In the genomic region with DNA sequence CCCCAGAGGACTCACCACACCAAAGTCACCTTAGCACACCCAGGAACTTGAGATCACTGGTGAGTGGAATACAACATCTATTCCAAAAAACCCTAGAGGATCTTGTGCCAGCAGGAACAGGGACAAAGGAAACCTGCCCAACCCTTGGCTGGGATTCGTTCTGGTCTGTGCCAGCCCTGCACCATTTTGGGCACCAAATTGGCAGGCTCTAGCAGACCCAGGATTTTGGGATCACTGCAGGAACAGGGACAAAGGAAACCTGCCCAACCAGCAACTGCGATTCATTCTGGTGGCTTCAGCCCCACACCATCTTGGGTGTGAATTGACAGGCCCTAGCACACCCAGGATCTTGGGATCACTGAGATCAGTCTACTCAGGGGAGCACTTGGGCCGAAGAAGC, we compare ENCODE assay signal across 26 mouse cellular contexts.
A peak's percentile ranks its signal among the peaks of the same experiment; 100 is the strongest.
DNase-seq lines count a peak whose midpoint lies in the region; ATAC-seq lines count a peak whose summit lies in the region.
"Had no signal": no experiment of that assay in that cellular context is flagged by ENCODE, and none has a peak within 500 bp of the region (broad histone marks: within the 10 kb centered on the region; RNA-seq: fewer than 3 reads in every experiment).

No protein-coding gene starts in this region.

- no peak overlapping the region for H3K27ac ChIP-seq in heart, embryonic 10.5 days
- H3K27ac ChIP-seq in kidney, embryonic 15.5 days, result no peak overlapping the region
- H3K27ac ChIP-seq: embryonic facial prominence, embryonic 12.5 days; heart, embryonic 15.5 days; hindbrain, embryonic 13.5 days; left cerebral cortex, adult 2 months; liver, embryonic 12.5 days; midbrain, embryonic 10.5 days had no signal

- no peaks in the 10 kb centered on the region for H3K4me1 ChIP-seq in heart, embryonic 10.5 days
- H3K4me1 ChIP-seq in kidney, embryonic 15.5 days, result no peaks in the 10 kb centered on the region
- H3K4me1 ChIP-seq: embryonic facial prominence, embryonic 12.5 days; heart, embryonic 15.5 days; hindbrain, embryonic 13.5 days; liver, embryonic 12.5 days; midbrain, embryonic 10.5 days had no signal

- peak; percentile 39 to 52 for DNase-seq in heart, adult 18-20 months
- DNase-seq in heart, embryonic 10.5 days (ENCODE audit: low spot score), result no peak
- peak; percentile 1 for DNase-seq in cerebellum, adult 11 months
- DNase-seq in cerebellum, postnatal 10 days, result peak; percentile 41 to 59
- DNase-seq in heart, postnatal 10 days, result peak; percentile 2 to 4
- DNase-seq: adrenal gland, postnatal 14 days; gastrocnemius, postnatal 14 days; kidney, adult 8-10 months; kidney, postnatal 25 days; lung, embryonic 14.5 days; lung, postnatal 36 days; retina, postnatal 1 day; thymus, postnatal 14 days had no signal

- ATAC-seq in kidney, embryonic 15.5 days (replicated peaks; ENCODE audit: low FRiP score), result no peak
- no peak for ATAC-seq in megakaryocyte progenitor cell, adult 5-6 weeks (replicated peaks; ENCODE audit: poor library complexity)
- ATAC-seq in megakaryocyte-erythroid progenitor cell, adult 5-6 weeks (replicated peaks; ENCODE audit: low FRiP score, low TSS enrichment, poor library complexity, severe bottlenecking), result no peak
- ATAC-seq: forebrain, embryonic 14.5 days; inflammation-experienced regulatory T-cells, adult 6 months; liver, embryonic 12.5 days had no signal

- no peak overlapping the region for H3K9ac ChIP-seq in kidney, embryonic 15.5 days
- H3K9ac ChIP-seq: embryonic facial prominence, embryonic 12.5 days; heart, embryonic 15.5 days; hindbrain, embryonic 13.5 days; liver, embryonic 12.5 days; lung, embryonic 14.5 days had no signal

- H3K4me3 ChIP-seq in heart, embryonic 10.5 days, result no peak overlapping the region
- no peak overlapping the region for H3K4me3 ChIP-seq in kidney, embryonic 15.5 days (replicated peaks)
- H3K4me3 ChIP-seq: embryonic facial prominence, embryonic 12.5 days; erythroblast, embryonic 14.5 days; heart, embryonic 15.5 days; hindbrain, embryonic 13.5 days; left cerebral cortex, adult 2 months; liver, embryonic 12.5 days; midbrain, embryonic 10.5 days had no signal

- H3K9me3 ChIP-seq in heart, embryonic 10.5 days, result no peaks in the 10 kb centered on the region
- no peaks in the 10 kb centered on the region for H3K9me3 ChIP-seq in kidney, embryonic 15.5 days (replicated peaks)
- H3K9me3 ChIP-seq: embryonic facial prominence, embryonic 12.5 days; heart, embryonic 15.5 days; hindbrain, embryonic 13.5 days; liver, embryonic 12.5 days; midbrain, embryonic 10.5 days had no signal

- no peak overlapping the region for H3K4me2 ChIP-seq in kidney, embryonic 15.5 days
- H3K4me2 ChIP-seq: embryonic facial prominence, embryonic 12.5 days; heart, embryonic 15.5 days; hindbrain, embryonic 13.5 days; liver, embryonic 12.5 days; lung, embryonic 14.5 days had no signal

- 80% methylated on average over 3 of the region's 3 CpGs for WGBS in heart, embryonic 10.5 days
- WGBS in kidney, embryonic 15.5 days, result 88% methylated on average over 3 of the region's 3 CpGs

- intact Hi-C loops in heart, postnatal 10 days (cut with DNase I), result no loop called here

- no peaks in the 10 kb centered on the region for H3K27me3 ChIP-seq in heart, embryonic 10.5 days (ENCODE audit: insufficient read depth, poor library complexity, severe bottlenecking)
- no peaks in the 10 kb centered on the region for H3K27me3 ChIP-seq in kidney, embryonic 15.5 days
- H3K27me3 ChIP-seq: CH12.LX; embryonic facial prominence, embryonic 12.5 days; heart, embryonic 15.5 days; hindbrain, embryonic 13.5 days; liver, embryonic 12.5 days had no signal

- no peaks in the 10 kb centered on the region for H3K36me3 ChIP-seq in heart, embryonic 10.5 days
- no peaks in the 10 kb centered on the region for H3K36me3 ChIP-seq in kidney, embryonic 15.5 days
- H3K36me3 ChIP-seq: embryonic facial prominence, embryonic 12.5 days; heart, embryonic 15.5 days; hindbrain, embryonic 13.5 days; liver, embryonic 12.5 days; midbrain, embryonic 10.5 days had no signal
